Mouse (Mus musculus) intestine, postnatal 0 days (tissue): ENCODE data around the gene Map3k14. TPM values are rescaled to one million over a fixed set of nuclear protein-coding genes. Genes with fewer than 3 reads are reported as not detected.
"Not testable (repeated sequence)": the region's sequence is repeated elsewhere in the genome, so short reads cannot be mapped to it uniquely, and the experiment has no call there.

Source experiments
- ATAC-seq: fragments of 200-750 bp; cut with Nextera tagmentation; 2 replicates; pipeline ENCODE4 v1.8.0; 2017; ENCODE audit warnings: mild to moderate bottlenecking, moderate TSS enrichment, moderate library complexity
- H3K27ac ChIP-seq: fragments of 300-500 bp; sonication (generic); 2 replicates; pipeline ENCODE4 v1.5.1; 2014; ENCODE audit warnings: mild to moderate bottlenecking, low read depth, low read length, moderate library complexity
- H3K27me3 ChIP-seq: fragments of 300-500 bp; sonication (generic); replicated peaks from 2 replicates; pipeline ENCODE4 v1.6.1; 2014; ENCODE audit warnings: low read length, mixed read lengths; ENCODE audit not compliant: control insufficient read depth, insufficient read depth
- H3K36me3 ChIP-seq: fragments of 300-500 bp; sonication (generic); 2 replicates; pipeline ENCODE4 v1.6.1; 2014; ENCODE audit warnings: mild to moderate bottlenecking, moderate library complexity; ENCODE audit not compliant: control insufficient read depth, insufficient read depth
- H3K4me1 ChIP-seq: fragments of 300-500 bp; sonication (generic); replicated peaks from 2 replicates; pipeline ENCODE4 v1.6.1; 2014; ENCODE audit warnings: antibody characterized with exemption, low read length, mixed read lengths; ENCODE audit not compliant: control insufficient read depth, insufficient read depth
- H3K4me2 ChIP-seq: fragments of 300-500 bp; sonication (generic); replicated peaks from 2 replicates; pipeline ENCODE4 v1.6.1; 2014; ENCODE audit warnings: low read depth, mild to moderate bottlenecking, moderate library complexity
- H3K4me3 ChIP-seq: fragments of 300-500 bp; sonication (generic); 2 replicates; pipeline ENCODE4 v1.5.1; 2014; ENCODE audit warnings: low read depth, low read length
- H3K9ac ChIP-seq: fragments of 300-500 bp; sonication (generic); 2 replicates; pipeline ENCODE4 v1.6.1; 2014; ENCODE audit warnings: mild to moderate bottlenecking, low read depth, low read length
- H3K9me3 ChIP-seq: fragments of 300-500 bp; sonication (generic); 2 replicates; pipeline ENCODE4 v1.6.1; 2016; ENCODE audit warnings: mixed run types; ENCODE audit not compliant: control insufficient read depth
- CTCF ChIP-seq: sonication (generic); IDR thresholded peaks from 2 replicates; pipeline ENCODE4 v1.5.1; 2016; ENCODE audit warnings: low read depth, mild to moderate bottlenecking, control low read depth, antibody characterized with exemption, moderate library complexity
- WGBS: fragments of 180-500 bp; shearing (Covaris S2); extraction: QIAGEN DNeasy Blood & Tissue Kit; methylation state at CpG from one replicate; pipeline ENCODE4 v1.1.7; 2014; 5-methylcytosine and 5-hydroxymethylcytosine counted together
- polyA plus RNA-seq: library from polyadenylated mRNA; unstranded; fragments of >200 nt; fragmentation: Nextera tagmentation; extraction: Ambion mirVana; gene quantifications from 2 replicates; pipeline ENCODE4 v1.2.1, GENCODE M21; 2015

Map3k14 gene
- polyA plus RNA-seq, 1 experiment from 2014 or later: 1.6 TPM

DNA sequence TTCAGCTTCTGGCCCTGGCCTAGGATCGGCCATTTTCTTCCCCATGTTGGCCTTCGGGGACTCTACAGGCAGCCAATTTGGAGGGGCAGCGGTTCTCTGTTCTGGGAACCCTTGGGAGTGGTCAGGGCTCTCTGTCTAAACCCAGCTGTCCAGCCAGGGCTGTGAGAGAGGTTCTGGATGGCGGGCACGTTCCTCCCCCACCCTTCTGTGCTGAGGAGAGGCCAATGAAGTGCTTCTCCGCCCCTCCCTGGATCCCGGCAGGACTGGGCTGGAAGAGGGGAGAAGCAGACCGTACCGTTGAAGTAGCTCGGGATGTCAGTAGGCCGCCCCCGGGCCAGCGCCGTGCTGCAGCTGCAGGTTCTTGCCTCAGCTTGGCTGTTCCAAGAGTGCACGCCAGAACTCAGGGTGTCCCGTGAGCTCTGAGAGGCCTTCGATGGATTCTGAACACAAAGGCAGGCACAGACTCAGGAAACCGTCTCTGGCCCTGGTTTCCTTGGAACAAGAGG, 43.3 kb downstream of the Map3k14 start:
- H3K27ac ChIP-seq: no peak overlapping the region; the same call in 1 of the 2 replicates
- no peak overlapping the region for H3K4me3 ChIP-seq
- H3K36me3 ChIP-seq: peaks cover 39% of the 10 kb centered on the region
- H3K9me3 ChIP-seq: no peaks in the 10 kb centered on the region
- WGBS: 71% methylated on average over 18 of the region's 18 CpGs
- H3K4me1 ChIP-seq: no peaks in the 10 kb centered on the region; the same call in 1 of the 2 replicates
- H3K9ac ChIP-seq: no peak overlapping the region
- ATAC-seq: no peak
- H3K27me3 ChIP-seq: no peaks in the 10 kb centered on the region
- TF ChIP-seq CTCF: no peak
- H3K4me2 ChIP-seq: no peak overlapping the region

GRCm38 (mm10) chr11:103223444-103223843, 43.8 kb downstream of the Map3k14 start:
- Histone ChIP-seq H3K9me3 (no peaks in the 10 kb centered on the region), H3K4me2 (no peak overlapping the region), H3K4me1 (no peaks in the 10 kb centered on the region; the same call in 1 of the 2 replicates), H3K9ac (no peak overlapping the region), H3K4me3 (no peak overlapping the region), H3K36me3 (peaks cover 39% of the 10 kb centered on the region), H3K27ac (no peak overlapping the region), H3K27me3 (no peaks in the 10 kb centered on the region)
- WGBS: 86% methylated on average over 10 of the region's 10 CpGs
- no peak for TF ChIP-seq CTCF
- ATAC-seq: no peak

DNA sequence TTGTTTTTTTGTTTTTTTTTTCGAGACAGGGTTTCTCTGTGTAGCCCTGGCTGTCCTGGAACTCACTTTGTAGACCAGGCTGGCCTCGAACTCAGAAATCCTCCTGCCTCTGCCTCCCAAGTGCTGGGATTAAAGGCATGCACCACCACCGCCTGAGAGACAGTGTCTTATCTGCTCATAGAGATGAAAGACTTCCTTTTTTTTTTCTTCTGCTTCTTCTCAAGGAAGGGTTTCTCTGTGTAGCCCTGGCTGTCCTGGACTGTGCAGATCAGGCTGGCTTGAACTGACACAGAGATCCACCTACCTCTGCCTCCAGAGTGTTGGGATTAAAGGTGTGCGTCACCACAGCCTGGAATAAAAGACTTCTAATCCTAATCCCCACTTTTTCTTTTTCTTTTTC, 44.6 kb downstream of the Map3k14 start:
- H3K27me3 ChIP-seq, H3K4me2 ChIP-seq, H3K4me3 ChIP-seq, ATAC-seq, H3K9ac ChIP-seq, H3K27ac ChIP-seq, H3K9me3 ChIP-seq, H3K4me1 ChIP-seq: not testable (repeated sequence)
- 80% methylated on average over 4 of the region's 4 CpGs for WGBS
- H3K36me3 ChIP-seq: peaks cover 39% of the 10 kb centered on the region

GRCm38 (mm10) chr11:103221437-103221836, 45.8 kb downstream of the Map3k14 start:
- 47% methylated on average over 6 of the region's 6 CpGs for WGBS
- no peak overlapping the region for H3K27ac ChIP-seq
- no peaks in the 10 kb centered on the region; the same call in 1 of the 2 replicates for H3K4me1 ChIP-seq
- no peak overlapping the region for H3K4me3 ChIP-seq
- no peaks in the 10 kb centered on the region for H3K27me3 ChIP-seq
- H3K9ac ChIP-seq: no peak overlapping the region
- no peaks in the 10 kb centered on the region for H3K9me3 ChIP-seq
- H3K4me2 ChIP-seq: peak overlapping the region; percentile 40
- peak; percentile 76 for ATAC-seq
- H3K36me3 ChIP-seq: peaks cover 28% of the 10 kb centered on the region
- no peak for TF ChIP-seq CTCF

DNA sequence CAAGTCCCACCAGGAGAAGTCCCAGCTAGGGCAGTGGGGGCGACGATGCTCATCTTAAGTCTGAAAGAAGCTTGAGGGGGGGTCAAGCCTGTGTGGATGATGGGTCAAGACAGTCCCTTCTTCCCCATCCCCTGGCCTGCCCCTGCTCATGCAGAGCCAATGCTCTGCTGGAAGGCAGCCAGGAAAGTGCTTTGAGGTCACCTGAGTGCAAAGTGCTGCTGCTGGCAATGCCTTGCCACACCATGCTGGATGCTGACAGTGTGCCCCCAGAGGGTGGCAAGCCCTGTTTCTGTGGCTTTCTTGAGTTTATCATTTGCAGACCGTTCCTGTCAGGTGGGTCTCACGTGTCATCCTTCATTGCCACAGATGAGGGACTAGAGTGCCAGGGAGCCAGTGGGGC, 47.3 kb downstream of the Map3k14 start:
- no peaks in the 10 kb centered on the region for H3K4me1 ChIP-seq
- WGBS: 80% methylated on average over 4 of the region's 4 CpGs
- H3K27ac ChIP-seq: no peak overlapping the region
- no peak overlapping the region for H3K4me2 ChIP-seq
- no peak overlapping the region for H3K4me3 ChIP-seq
- H3K9ac ChIP-seq: no peak overlapping the region
- TF ChIP-seq CTCF: no peak
- ATAC-seq: no peak
- no peaks in the 10 kb centered on the region for H3K27me3 ChIP-seq
- peaks cover 19% of the 10 kb centered on the region for H3K36me3 ChIP-seq
- H3K9me3 ChIP-seq: no peaks in the 10 kb centered on the region

DNA sequence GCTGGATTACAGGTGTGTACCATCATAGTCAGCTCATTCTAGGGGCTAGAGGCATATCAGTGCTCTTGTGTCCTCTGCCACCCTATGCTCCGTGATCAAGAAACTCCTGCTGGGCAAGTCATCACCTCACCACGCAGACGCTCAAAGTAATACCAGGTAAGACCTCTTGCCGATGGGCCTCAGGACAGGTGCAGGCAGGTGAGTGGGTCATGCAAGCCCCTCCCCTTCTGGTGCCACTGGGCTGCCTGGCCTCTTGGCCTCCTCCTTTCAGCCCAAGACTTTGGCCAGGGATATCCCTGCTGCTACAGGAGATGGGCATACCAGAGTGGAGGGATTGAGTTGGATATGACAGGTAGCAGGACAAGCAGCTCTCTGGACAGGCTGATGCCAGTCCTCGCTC, 48.0 kb downstream of the Map3k14 start:
- no peak overlapping the region for H3K4me3 ChIP-seq
- WGBS: 87% methylated on average over 5 of the region's 5 CpGs
- no peak overlapping the region for H3K9ac ChIP-seq
- no peaks in the 10 kb centered on the region for H3K9me3 ChIP-seq
- peaks cover 13% of the 10 kb centered on the region; the same call in 1 of the 2 replicates for H3K36me3 ChIP-seq
- ATAC-seq: no peak
- no peak for TF ChIP-seq CTCF
- no peak overlapping the region for H3K4me2 ChIP-seq
- H3K27me3 ChIP-seq: no peaks in the 10 kb centered on the region
- H3K4me1 ChIP-seq: no peaks in the 10 kb centered on the region
- no peak overlapping the region for H3K27ac ChIP-seq

GRCm38 (mm10) chr11:103218517-103218901, 48.8 kb downstream of the Map3k14 start:
- TF ChIP-seq CTCF: no peak
- H3K4me3 ChIP-seq: peak overlapping the region; percentile 46
- H3K9ac ChIP-seq: no peak overlapping the region
- ATAC-seq: no peak
- H3K9me3 ChIP-seq: no peaks in the 10 kb centered on the region
- H3K36me3 ChIP-seq: peaks cover 7% of the 10 kb centered on the region; the same call in 1 of the 2 replicates
- 29% methylated on average over 6 of the region's 6 CpGs for WGBS
- no peak overlapping the region for H3K27ac ChIP-seq
- no peaks in the 10 kb centered on the region for H3K27me3 ChIP-seq
- peak overlapping the region; percentile 90 for H3K4me2 ChIP-seq
- no peaks in the 10 kb centered on the region for H3K4me1 ChIP-seq
